Mouse (Mus musculus): Measurements from ENCODE around the gene Kif26b. TPM values are rescaled to one million over a fixed set of nuclear protein-coding genes. Genes with fewer than 3 reads are reported as not detected.

Gene Kif26b
- total and polyA plus RNA-seq, 2 experiments from 2014 or later = 6.4 to 75.8 TPM

- Histone ChIP-seq H3K27ac (ENCODE audit: low read depth, low read length) (no peak overlapping the region), H3K27me3 (ENCODE audit: insufficient read depth, low read length) (no peaks in the 10 kb centered on the region), H3K36me3 (ENCODE audit: insufficient read depth, low read length) (no peaks in the 10 kb centered on the region), H3K9me3 (ENCODE audit: low read length) (no peaks in the 10 kb centered on the region), H3K4me2 (ENCODE audit: low read depth, low read length, poor library complexity, severe bottlenecking) (no peak overlapping the region), H3K9ac (replicated peaks; ENCODE audit: low read length, poor library complexity, severe bottlenecking) (no peak overlapping the region), H3K4me1 (ENCODE audit: insufficient read depth, low read length) (0 out of 2 replicates have a peak, but pooled peaks cover 3% of the 10 kb centered on the region), H3K4me3 (ENCODE audit: low read depth, low read length) (no peak overlapping the region)
- 85% methylated on average over 3 of the region's 3 CpGs for WGBS
- no peak for DNase-seq (ENCODE audit: low spot score)
- no peak for ATAC-seq (ENCODE audit: low FRiP score)
- TF ChIP-seq CTCF (IDR thresholded peaks at IDR 0.05) = no peak
Observed at GRCm38 (mm10) chr1:178544585-178544984, 15.7 kb downstream of the Kif26b start.

DNA sequence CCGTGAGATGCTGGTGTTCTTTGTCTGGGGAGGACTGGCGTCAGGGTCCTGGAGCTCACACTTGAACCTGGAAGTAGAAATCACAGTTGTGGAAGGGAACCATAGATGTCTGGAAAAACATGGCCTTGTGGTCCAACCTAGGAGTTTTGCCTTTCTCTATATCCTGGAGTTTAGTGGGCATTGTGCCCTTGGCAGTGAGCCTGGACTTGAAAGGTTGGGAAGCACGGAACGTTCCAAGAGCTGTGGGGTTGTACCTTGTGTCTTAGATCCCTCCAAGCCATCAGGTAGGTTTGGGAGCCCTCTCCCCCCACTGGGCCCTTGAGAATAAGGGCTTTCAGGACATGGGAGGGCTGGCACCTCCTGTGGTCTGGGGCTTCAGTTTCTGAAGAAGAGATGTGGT is 20.7 kb downstream of the Kif26b start:
- Histone ChIP-seq H3K4me1 (ENCODE audit: insufficient read depth, low read length) (no peaks in the 10 kb centered on the region), H3K9me3 (ENCODE audit: low read length) (no peaks in the 10 kb centered on the region), H3K4me3 (ENCODE audit: low read depth, low read length) (no peak overlapping the region), H3K4me2 (ENCODE audit: low read depth, low read length, poor library complexity, severe bottlenecking) (no peak overlapping the region), H3K36me3 (ENCODE audit: insufficient read depth, low read length) (no peaks in the 10 kb centered on the region), H3K27ac (ENCODE audit: low read depth, low read length) (no peak overlapping the region), H3K9ac (replicated peaks; ENCODE audit: low read length, poor library complexity, severe bottlenecking) (no peak overlapping the region), H3K27me3 (ENCODE audit: insufficient read depth, low read length) (no peaks in the 10 kb centered on the region)
- TF ChIP-seq CTCF (IDR thresholded peaks at IDR 0.05) = no peak
- 79% methylated on average over 4 of the region's 4 CpGs for WGBS
- no peak for ATAC-seq (ENCODE audit: low FRiP score)
- DNase-seq (ENCODE audit: low spot score) = no peak

GRCm38 (mm10) chr1:178550477-178551047 is 21.6 kb downstream of the Kif26b start:
- TF ChIP-seq CTCF (IDR thresholded peaks at IDR 0.05) = no peak
- ATAC-seq (ENCODE audit: low FRiP score) = no peak
- Histone ChIP-seq H3K4me1 (ENCODE audit: insufficient read depth, low read length) (no peaks in the 10 kb centered on the region), H3K9ac (replicated peaks; ENCODE audit: low read length, poor library complexity, severe bottlenecking) (no peak overlapping the region), H3K27ac (ENCODE audit: low read depth, low read length) (no peak overlapping the region), H3K4me2 (ENCODE audit: low read depth, low read length, poor library complexity, severe bottlenecking) (no peak overlapping the region), H3K9me3 (ENCODE audit: low read length) (no peaks in the 10 kb centered on the region), H3K36me3 (ENCODE audit: insufficient read depth, low read length) (no peaks in the 10 kb centered on the region), H3K27me3 (ENCODE audit: insufficient read depth, low read length) (no peaks in the 10 kb centered on the region), H3K4me3 (ENCODE audit: low read depth, low read length) (no peak overlapping the region)
- 92% methylated on average over 5 of the region's 5 CpGs for WGBS
- no peak for DNase-seq (ENCODE audit: low spot score)

DNA sequence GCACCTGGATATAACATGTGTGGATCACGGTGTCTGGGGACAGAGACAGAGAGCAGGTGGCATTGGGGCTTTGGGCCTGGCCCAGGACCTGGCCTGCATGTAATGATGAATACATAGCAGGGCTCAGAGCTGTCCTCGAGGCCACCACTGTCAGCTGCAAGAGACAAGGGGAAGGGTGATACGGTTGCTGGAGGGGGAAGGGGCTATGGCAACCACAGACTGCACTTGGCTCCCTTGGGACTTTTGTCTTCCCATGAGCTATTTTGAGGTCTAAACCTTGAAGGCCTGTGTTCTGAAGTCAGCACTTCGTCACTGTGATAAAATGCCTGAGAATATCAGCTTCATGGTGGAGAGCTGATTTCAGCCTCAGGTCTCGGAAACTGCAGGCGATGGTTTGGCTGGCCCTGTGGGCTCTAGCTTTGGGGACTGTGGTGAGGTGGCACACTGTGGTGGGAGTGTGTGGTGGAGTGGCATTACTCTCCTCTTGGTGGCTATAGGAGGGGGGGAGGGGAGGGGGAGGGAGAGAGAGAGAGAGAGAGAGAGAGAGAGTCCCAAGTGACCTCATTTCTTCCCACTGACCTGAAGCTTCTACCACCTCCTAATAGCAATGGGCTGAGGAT is 23.5 kb downstream of the Kif26b start:
- Histone ChIP-seq H3K36me3 (ENCODE audit: insufficient read depth, low read length) (no peaks in the 10 kb centered on the region), H3K27me3 (ENCODE audit: insufficient read depth, low read length) (no peaks in the 10 kb centered on the region), H3K27ac (ENCODE audit: low read depth, low read length) (no peak overlapping the region), H3K9ac (replicated peaks; ENCODE audit: low read length, poor library complexity, severe bottlenecking) (no peak overlapping the region), H3K4me3 (ENCODE audit: low read depth, low read length) (no peak overlapping the region), H3K4me1 (ENCODE audit: insufficient read depth, low read length) (no peaks in the 10 kb centered on the region), H3K9me3 (ENCODE audit: low read length) (no peaks in the 10 kb centered on the region), H3K4me2 (ENCODE audit: low read depth, low read length, poor library complexity, severe bottlenecking) (no peak overlapping the region)
- WGBS = 90% methylated on average over 6 of the region's 6 CpGs
- ATAC-seq (ENCODE audit: low FRiP score) (no peak), DNase-seq (ENCODE audit: low spot score) (no peak)
- TF ChIP-seq CTCF (IDR thresholded peaks at IDR 0.05) = no peak

DNA sequence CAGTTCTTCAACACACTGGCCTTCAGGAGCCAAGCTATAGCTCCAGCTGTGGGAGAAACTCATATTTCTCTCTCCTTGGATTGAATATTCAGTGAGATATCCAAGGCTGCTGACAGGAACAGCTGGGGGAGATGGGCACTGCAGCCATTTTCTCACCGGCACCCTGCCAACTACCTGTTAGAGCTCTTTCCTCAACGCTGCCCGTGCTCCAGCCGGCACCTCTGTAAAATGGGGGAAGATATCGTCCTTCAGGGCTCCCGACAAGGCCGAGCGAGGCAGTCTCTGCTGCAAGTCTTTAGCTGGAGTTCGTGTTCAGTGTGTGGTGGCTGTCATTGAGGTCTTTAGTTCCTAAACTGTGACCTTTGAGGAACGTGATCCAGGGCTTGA is 24.0 kb downstream of the Kif26b start:
- H3K27me3 ChIP-seq (ENCODE audit: insufficient read depth, low read length) = no peaks in the 10 kb centered on the region

GRCm38 (mm10) chr1:178556226-178556625 is 27.3 kb downstream of the Kif26b start:
- H3K4me1 ChIP-seq (ENCODE audit: insufficient read depth, low read length) = no peaks in the 10 kb centered on the region
- no peak overlapping the region for H3K4me3 ChIP-seq (ENCODE audit: low read depth, low read length)
- H3K9ac ChIP-seq (replicated peaks; ENCODE audit: low read length, poor library complexity, severe bottlenecking) = no peak overlapping the region
- no peaks in the 10 kb centered on the region for H3K36me3 ChIP-seq (ENCODE audit: insufficient read depth, low read length)
- no peaks in the 10 kb centered on the region for H3K27me3 ChIP-seq (ENCODE audit: insufficient read depth, low read length)
- no peaks in the 10 kb centered on the region for H3K9me3 ChIP-seq (ENCODE audit: low read length)
- no peak for TF ChIP-seq CTCF (IDR thresholded peaks at IDR 0.05)
- WGBS = 89% methylated on average over 8 of the region's 8 CpGs
- H3K4me2 ChIP-seq (ENCODE audit: low read depth, low read length, poor library complexity, severe bottlenecking) = no peak overlapping the region
- ATAC-seq (ENCODE audit: low FRiP score) (no peak), DNase-seq (ENCODE audit: low spot score) (peak; percentile 23)
- H3K27ac ChIP-seq (ENCODE audit: low read depth, low read length) = no peak overlapping the region

More for the DNA sequence above, 24.0 kb downstream of the Kif26b start:
- DNase-seq (ENCODE audit: low spot score) = no peak
- no peak for TF ChIP-seq CTCF (IDR thresholded peaks at IDR 0.05)
- H3K4me1 ChIP-seq (ENCODE audit: insufficient read depth, low read length) = no peaks in the 10 kb centered on the region
- no peak overlapping the region for H3K9ac ChIP-seq (replicated peaks; ENCODE audit: low read length, poor library complexity, severe bottlenecking)
- no peak for ATAC-seq (ENCODE audit: low FRiP score)
- no peak overlapping the region for H3K4me2 ChIP-seq (ENCODE audit: low read depth, low read length, poor library complexity, severe bottlenecking)
- H3K36me3 ChIP-seq (ENCODE audit: insufficient read depth, low read length) = no peaks in the 10 kb centered on the region
- H3K27ac ChIP-seq (ENCODE audit: low read depth, low read length) = no peak overlapping the region
- whole genome bisulfite sequencing = 71% methylated on average over 10 of the region's 10 CpGs
- H3K4me3 ChIP-seq (ENCODE audit: low read depth, low read length) = no peak overlapping the region
- no peaks in the 10 kb centered on the region for H3K9me3 ChIP-seq (ENCODE audit: low read length)
